In genomic region chr9:89066378-89067142, GRCm38 (mm10) we compare ENCODE assay signal across 8 mouse cellular contexts. TPM values are rescaled to one million over a fixed set of nuclear protein-coding genes. Genes with fewer than 3 reads are reported as not detected.
DNase-seq lines count a peak whose midpoint lies in the region; ATAC-seq and TF ChIP-seq lines count a peak whose summit lies in the region.
"Not testable (repeated sequence)": the region's sequence is repeated elsewhere in the genome, so short reads cannot be mapped to it uniquely, and the experiment has no call there.

No protein-coding gene starts in this region.

- peak; percentile 74 to 81 for DNase-seq in adrenal gland, postnatal 36 days
- peak; percentile 74 to 75 for DNase-seq in heart, adult 9 months (ENCODE audit: low spot score in 2 of 2)
- peak; percentile 87 for DNase-seq in kidney, adult 2 months
- DNase-seq in left cerebral cortex, postnatal 36 days (ENCODE audit: low spot score in 2 of 2), result peak; percentile 63 to 67
- peak; percentile 88 to 89 for DNase-seq in right cerebral cortex, postnatal 10 days (ENCODE audit: low spot score in 2 of 2)
- DNase-seq in urinary bladder, postnatal 25 days (ENCODE audit: low spot score), result peak; percentile 37

- H3K4me3 ChIP-seq in kidney, adult 2 months (ENCODE audit: insufficient read depth, low read depth, low read length), result not testable (repeated sequence)

- H3K36me3 ChIP-seq in kidney, adult 2 months (ENCODE audit: control insufficient read depth, insufficient read depth, low read length), result not testable (repeated sequence)

- TF ChIP-seq POLR2A in kidney, adult 2 months (IDR thresholded peaks at IDR 0.05; ENCODE audit: low read depth, low read length), result not testable (repeated sequence)

- H3K27ac ChIP-seq in kidney, adult 2 months (ENCODE audit: insufficient read depth, low read depth, low read length), result not testable (repeated sequence)

- not testable (repeated sequence) for H3K27me3 ChIP-seq in kidney, adult 2 months (replicated peaks; ENCODE audit: control insufficient read depth, insufficient read depth, low read length)

- intact Hi-C loops in left cerebral cortex, postnatal 36 days (cut with DNase I), result not testable (repeated sequence)

- not testable (repeated sequence) for H3K4me1 ChIP-seq in kidney, adult 2 months (ENCODE audit: control insufficient read depth, insufficient read depth, low read length)

- TF ChIP-seq CTCF in kidney, adult 2 months (conservative IDR thresholded peaks at IDR 0.05; ENCODE audit: insufficient read depth, insufficient read length, low read depth, low read length), result not testable (repeated sequence)

- ATAC-seq in erythroblast, adult 5-6 weeks (replicated peaks; ENCODE audit: low FRiP score, poor library complexity, severe bottlenecking), result peak; percentile 100
- ATAC-seq in megakaryocyte progenitor cell, adult 5-6 weeks (replicated peaks; ENCODE audit: poor library complexity), result peak; percentile 100

- WGBS in kidney, adult 2 months, result 66% methylated on average over 44 of the region's 44 CpGs

RNA-seq across cellular contexts. Expression of gene Trim43b, which starts 26.1 kb away (rescaled TPM):
- under 1 TPM; 0.20 to 0.53 TPM for total RNA-seq in adrenal gland, postnatal 36 days (2021)
- total RNA-seq in erythroblast, adult 5-6 weeks (2015; ENCODE audit: low replicate concordance), result not detected in 2 replicates
- total RNA-seq in erythroblast, adult 5-6 weeks (2017; ENCODE audit: low replicate concordance), result 0.28 TPM in 1 of 2 replicates, not detected in the other
- not detected in 2 replicates for polyA plus RNA-seq in kidney, adult 2 months (2012; rRNA removed)
- not detected for total RNA-seq in left cerebral cortex, postnatal 36 days (2021)
- not detected in 2 replicates for total RNA-seq in megakaryocyte progenitor cell, adult 5-6 weeks (2015)
- not detected in 2 replicates for total RNA-seq in megakaryocyte progenitor cell, adult 5-6 weeks (2017)

Comparison
In these comparisons a context has a peak if more than half of its experiments do, and no peak if none do; other contexts are left out.
1. DNase-seq: peak in every context shown above with its lines; median percentile 88 in right cerebral cortex, postnatal 10 days; 87 in kidney, adult 2 months; 78 in adrenal gland, postnatal 36 days; 74 in heart, adult 9 months; 65 in left cerebral cortex, postnatal 36 days; 37 in urinary bladder, postnatal 25 days.